Mouse (Mus musculus) heart, embryonic 15.5 days (tissue): Measurements from ENCODE around the gene Pou4f1. TPM values are rescaled to one million over a fixed set of nuclear protein-coding genes. Genes with fewer than 3 reads are reported as not detected.

Experiments used
- ATAC-seq: fragments of 200-750 bp; cut with Nextera tagmentation; replicated peaks from 2 replicates; pipeline ENCODE4 v1.8.0; 2017; ENCODE audit warnings: low read depth, moderate TSS enrichment; ENCODE audit not compliant: insufficient number of reproducible peaks, insufficient read depth, low FRiP score
- H3K27ac ChIP-seq: fragments of 300-500 bp; sonication (generic); 2 replicates; pipeline ENCODE4 v1.5.1; 2015; ENCODE audit warnings: mild to moderate bottlenecking, inconsistent platforms
- H3K27me3 ChIP-seq: fragments of 300-500 bp; sonication (generic); 2 replicates; pipeline ENCODE4 v1.6.1; 2015; ENCODE audit warnings: inconsistent platforms
- H3K36me3 ChIP-seq: fragments of 300-500 bp; sonication (generic); 2 replicates; pipeline ENCODE4 v1.6.1; 2015; ENCODE audit warnings: mild to moderate bottlenecking, inconsistent platforms
- H3K4me1 ChIP-seq: fragments of 300-500 bp; sonication (generic); replicated peaks from 2 replicates; pipeline ENCODE4 v1.6.1; 2015; ENCODE audit warnings: inconsistent platforms
- H3K4me2 ChIP-seq: fragments of 300-500 bp; sonication (generic); 2 replicates; pipeline ENCODE4 v1.6.1; 2015; ENCODE audit warnings: inconsistent platforms, mild to moderate bottlenecking, moderate library complexity
- H3K4me3 ChIP-seq: fragments of 300-500 bp; sonication (generic); 2 replicates; pipeline ENCODE4 v1.5.1; 2015; ENCODE audit warnings: mild to moderate bottlenecking, inconsistent platforms
- H3K9ac ChIP-seq: fragments of 300-500 bp; sonication (generic); 2 replicates; pipeline ENCODE4 v1.6.1; 2015; ENCODE audit warnings: mild to moderate bottlenecking, inconsistent platforms
- H3K9me3 ChIP-seq: fragments of 300-500 bp; sonication (generic); replicated peaks from 2 replicates; pipeline ENCODE4 v1.6.1; 2016; ENCODE audit warnings: inconsistent platforms
- WGBS: fragments of 180-500 bp; shearing (Covaris S2); methylation state at CpG from one replicate; pipeline ENCODE4 v1.1.7; 2015; ENCODE audit warnings: mixed read lengths; 5-methylcytosine and 5-hydroxymethylcytosine counted together
- polyA plus RNA-seq: library from polyadenylated mRNA; unstranded; fragments of >200 nt; fragmentation: Nextera tagmentation; extraction: Ambion mirVana; gene quantifications from 2 replicates; pipeline ENCODE4 v1.2.1, GENCODE M21; 2015

The Pou4f1 gene
- polyA plus RNA-seq, 1 experiment from 2014 or later, result 0.16 TPM

- Histone ChIP-seq H3K4me3 (no peak overlapping the region), H3K4me1 (no peaks in the 10 kb centered on the region), H3K36me3 (no peaks in the 10 kb centered on the region), H3K27ac (no peak overlapping the region), H3K27me3 (no peaks in the 10 kb centered on the region), H3K9me3 (no peaks in the 10 kb centered on the region), H3K9ac (no peak overlapping the region), H3K4me2 (no peak overlapping the region)
- ATAC-seq, result no peak
- WGBS, result 59% methylated on average over 4 of the region's 4 CpGs
Observed at GRCm38 (mm10) chr14:104430819-104431218, 37.0 kb downstream of the Pou4f1 start.

GRCm38 (mm10) chr14:104423688-104424470 is 43.9 kb downstream of the Pou4f1 start:
- ATAC-seq, result no peak
- Histone ChIP-seq H3K27me3 (no peaks in the 10 kb centered on the region), H3K36me3 (no peaks in the 10 kb centered on the region), H3K4me2 (no peak overlapping the region), H3K9me3 (no peaks in the 10 kb centered on the region), H3K4me3 (no peak overlapping the region), H3K4me1 (no peaks in the 10 kb centered on the region), H3K9ac (no peak overlapping the region), H3K27ac (no peak overlapping the region)
- WGBS, result 64% methylated on average over 14 of the region's 14 CpGs

Other genes starting within 250 kb of the Pou4f1 start
- gene Rnf219, start 54.6 kb upstream of the Pou4f1 start, polyA plus RNA-seq, result 11.4 and 17.6 TPM in 2 replicates